Mouse (Mus musculus) embryonic facial prominence, embryonic 14.5 days (tissue): ENCODE measurements at regions not wholly inside any gene's neighbourhood (a gene's known extent, or its start where the extent isn't known, plus 50 kb on each side); places are given as distances from the start of the nearest gene placed in this dataset.

Experiments
- ATAC-seq: fragments of 200-750 bp; cut with Nextera tagmentation; 2 replicates; pipeline ENCODE4 v1.8.0; 2017; ENCODE audit warnings: low read depth, moderate number of reproducible peaks, moderate TSS enrichment
- DNase-seq: peaks from one replicate; pipeline ENCODE4 v3.0.0-alpha.2; 2015; ENCODE audit warnings: low spot score
- H3K27ac ChIP-seq: fragments of 300-500 bp; sonication (generic); replicated peaks from 2 replicates; pipeline ENCODE4 v1.5.1; 2014; ENCODE audit warnings: low read depth, mild to moderate bottlenecking, low read length, moderate library complexity
- H3K27me3 ChIP-seq: fragments of 300-500 bp; sonication (generic); replicated peaks from 2 replicates; pipeline ENCODE4 v1.6.1; 2014; ENCODE audit warnings: low read length; ENCODE audit not compliant: control insufficient read depth, insufficient read depth
- H3K36me3 ChIP-seq: fragments of 300-500 bp; sonication (generic); 2 replicates; pipeline ENCODE4 v1.6.1; 2014; ENCODE audit warnings: low read length, mixed read lengths; ENCODE audit not compliant: control insufficient read depth, insufficient read depth
- H3K4me1 ChIP-seq: fragments of 300-500 bp; sonication (generic); 2 replicates; pipeline ENCODE4 v1.6.1; 2014; ENCODE audit warnings: antibody characterized with exemption, low read length; ENCODE audit not compliant: control insufficient read depth, insufficient read depth
- H3K4me2 ChIP-seq: fragments of 300-500 bp; sonication (generic); 2 replicates; pipeline ENCODE4 v1.6.1; 2014; ENCODE audit warnings: low read depth, mild to moderate bottlenecking, low read length, moderate library complexity, mixed read lengths
- H3K4me3 ChIP-seq: fragments of 300-500 bp; sonication (generic); 2 replicates; pipeline ENCODE4 v1.5.1; 2014; ENCODE audit warnings: low read depth, mild to moderate bottlenecking, low read length
- H3K9ac ChIP-seq: fragments of 300-500 bp; sonication (generic); 2 replicates; pipeline ENCODE4 v1.6.1; 2014; ENCODE audit warnings: low read depth, mild to moderate bottlenecking, low read length, moderate library complexity, mixed read lengths
- H3K9me3 ChIP-seq: fragments of 300-500 bp; sonication (generic); 2 replicates; pipeline ENCODE4 v1.6.1; 2016; ENCODE audit warnings: low read length; ENCODE audit not compliant: control insufficient read depth
- WGBS: fragments of 180-500 bp; shearing (Covaris S2); extraction: QIAGEN DNeasy Blood & Tissue Kit; methylation state at CpG from one replicate; pipeline ENCODE4 v1.1.7; 2014; 5-methylcytosine and 5-hydroxymethylcytosine counted together

DNA sequence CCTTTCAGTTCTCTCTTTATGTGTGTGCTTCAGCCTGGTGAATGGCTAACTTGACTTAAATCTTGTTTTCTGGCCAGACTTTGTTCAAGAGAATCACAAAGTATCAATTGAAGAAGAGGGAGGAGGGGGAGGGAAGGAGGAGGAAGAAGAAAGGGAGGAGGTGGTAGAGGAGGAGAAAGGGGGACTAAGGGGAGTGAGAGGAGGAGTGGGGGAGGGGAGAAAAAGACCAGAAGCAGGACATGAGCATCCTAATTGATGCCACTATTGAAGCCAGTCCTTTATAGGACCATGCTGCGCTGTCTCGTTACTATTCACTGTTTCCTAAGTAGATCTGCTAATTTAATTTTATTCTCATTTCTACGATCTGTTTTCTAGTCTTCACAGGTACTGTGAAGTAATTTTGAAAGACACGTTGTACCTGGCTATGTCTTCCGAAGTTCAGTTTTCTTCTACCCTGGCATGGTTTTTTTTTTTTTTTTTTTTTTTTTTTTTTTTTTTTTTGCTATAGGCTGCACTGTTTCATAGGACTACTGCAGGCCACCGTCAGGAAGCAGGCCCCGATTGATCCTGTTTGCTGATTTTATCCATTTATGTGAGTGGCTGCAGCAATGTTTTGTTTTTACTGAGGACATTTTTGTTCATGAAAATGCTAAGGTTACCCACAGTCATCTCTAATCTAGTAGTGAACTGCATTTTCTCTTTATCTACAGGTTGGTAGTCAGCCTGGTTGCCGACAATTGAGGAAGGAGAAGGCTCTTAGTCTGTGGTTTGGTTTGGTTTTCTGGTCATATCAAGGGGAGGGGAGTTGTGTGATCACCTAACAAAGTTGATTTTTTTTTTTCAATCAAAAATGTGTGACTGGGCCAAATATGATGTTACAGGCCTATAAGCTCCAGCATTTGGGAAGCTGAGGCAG lies 184.1 kb upstream of the Meis1 start:
- H3K9me3 ChIP-seq: no peaks in the 10 kb centered on the region
- DNase-seq: no peak
- no peak overlapping the region for H3K4me2 ChIP-seq
- H3K4me3 ChIP-seq: no peak overlapping the region
- no peak overlapping the region for H3K9ac ChIP-seq
- no peaks in the 10 kb centered on the region for H3K36me3 ChIP-seq
- 0 out of 2 replicates have a peak overlapping the region, but pooled peaks have one; percentile 21 for H3K27ac ChIP-seq
- H3K27me3 ChIP-seq: no peaks in the 10 kb centered on the region
- H3K4me1 ChIP-seq: peaks cover 11% of the 10 kb centered on the region; the same call in 1 of the 2 replicates
- 71% methylated on average over 8 of the region's 8 CpGs for WGBS
- no peak for ATAC-seq

GRCm38 (mm10) chr11:19203518-19203900 lies 184.7 kb upstream of the Meis1 start:
- Histone ChIP-seq H3K4me3 (no peak overlapping the region), H3K4me2 (no peak overlapping the region), H3K36me3 (no peaks in the 10 kb centered on the region), H3K9me3 (no peaks in the 10 kb centered on the region), H3K9ac (no peak overlapping the region), H3K4me1 (peaks cover 11% of the 10 kb centered on the region; the same call in 1 of the 2 replicates), H3K27ac (peak overlapping the region; percentile 74; the same call in 1 of the 2 replicates), H3K27me3 (no peaks in the 10 kb centered on the region)
- WGBS: 51% methylated on average over 4 of the region's 4 CpGs
- DNase-seq (peak; percentile 48), ATAC-seq (no peak)

GRCm38 (mm10) chr11:19203968-19204367 lies 185.2 kb upstream of the Meis1 start:
- no peak overlapping the region for H3K9ac ChIP-seq
- H3K9me3 ChIP-seq: no peaks in the 10 kb centered on the region
- H3K27me3 ChIP-seq: no peaks in the 10 kb centered on the region
- no peak for ATAC-seq
- H3K4me2 ChIP-seq: peak overlapping the region; percentile 30
- H3K27ac ChIP-seq: peak overlapping the region; percentile 74; the same call in 1 of the 2 replicates
- no peak overlapping the region for H3K4me3 ChIP-seq
- no peaks in the 10 kb centered on the region for H3K36me3 ChIP-seq
- peak; percentile 94 for DNase-seq
- 18% methylated on average over 5 of the region's 5 CpGs for WGBS
- peaks cover 11% of the 10 kb centered on the region; the same call in 1 of the 2 replicates for H3K4me1 ChIP-seq

GRCm38 (mm10) chr11:19204521-19204920 lies 185.7 kb upstream of the Meis1 start:
- Histone ChIP-seq H3K27ac (peak overlapping the region; percentile 74), H3K4me3 (no peak overlapping the region), H3K4me1 (peaks cover 11% of the 10 kb centered on the region; the same call in 1 of the 2 replicates), H3K9ac (no peak overlapping the region; the same call in 1 of the 2 replicates), H3K9me3 (no peaks in the 10 kb centered on the region), H3K27me3 (no peaks in the 10 kb centered on the region), H3K36me3 (no peaks in the 10 kb centered on the region), H3K4me2 (peak overlapping the region; percentile 30)
- WGBS: 23% methylated on average over 7 of the region's 7 CpGs
- DNase-seq (peak; percentile 67), ATAC-seq (peak; percentile 63)

DNA sequence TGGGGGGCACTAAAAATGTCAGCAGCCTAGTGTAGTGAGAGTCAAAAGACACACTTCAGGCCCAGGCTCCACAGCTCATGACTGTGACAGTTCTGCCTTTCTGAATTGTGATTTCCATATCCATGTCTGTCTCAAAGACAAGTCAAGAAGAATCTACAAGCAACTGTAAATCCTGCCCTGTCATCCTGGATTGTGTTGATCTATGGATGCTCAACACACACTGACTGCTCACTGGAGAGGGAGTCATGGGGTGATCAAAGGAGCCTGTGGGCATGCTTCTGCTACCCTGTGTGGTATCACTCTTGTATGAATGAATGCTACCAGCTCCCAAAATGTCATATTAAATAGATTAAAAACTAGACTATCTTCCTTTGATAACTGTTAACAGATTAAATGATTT lies 186.4 kb upstream of the Meis1 start:
- no peak overlapping the region for H3K9ac ChIP-seq
- no peaks in the 10 kb centered on the region for H3K27me3 ChIP-seq
- ATAC-seq (no peak), DNase-seq (no peak)
- H3K4me1 ChIP-seq: peaks cover 11% of the 10 kb centered on the region; the same call in 1 of the 2 replicates
- no peak overlapping the region for H3K4me2 ChIP-seq
- H3K27ac ChIP-seq: peak overlapping the region; percentile 74
- no peaks in the 10 kb centered on the region for H3K36me3 ChIP-seq
- no peak overlapping the region for H3K4me3 ChIP-seq
- H3K9me3 ChIP-seq: no peaks in the 10 kb centered on the region

- no peaks in the 10 kb centered on the region for H3K9me3 ChIP-seq
- H3K4me1 ChIP-seq: 0 out of 2 replicates have a peak, but pooled peaks cover 4% of the 10 kb centered on the region
- no peak overlapping the region for H3K4me3 ChIP-seq
- no peak overlapping the region for H3K9ac ChIP-seq
- no peaks in the 10 kb centered on the region for H3K27me3 ChIP-seq
- H3K36me3 ChIP-seq: no peaks in the 10 kb centered on the region
- ATAC-seq (no peak), DNase-seq (peak; percentile 23)
- H3K4me2 ChIP-seq: no peak overlapping the region
- no peak overlapping the region for H3K27ac ChIP-seq
- 53% methylated on average over 3 of the region's 3 CpGs for WGBS
Observed at GRCm38 (mm10) chr11:19219476-19219875, 200.7 kb upstream of the Meis1 start.

DNA sequence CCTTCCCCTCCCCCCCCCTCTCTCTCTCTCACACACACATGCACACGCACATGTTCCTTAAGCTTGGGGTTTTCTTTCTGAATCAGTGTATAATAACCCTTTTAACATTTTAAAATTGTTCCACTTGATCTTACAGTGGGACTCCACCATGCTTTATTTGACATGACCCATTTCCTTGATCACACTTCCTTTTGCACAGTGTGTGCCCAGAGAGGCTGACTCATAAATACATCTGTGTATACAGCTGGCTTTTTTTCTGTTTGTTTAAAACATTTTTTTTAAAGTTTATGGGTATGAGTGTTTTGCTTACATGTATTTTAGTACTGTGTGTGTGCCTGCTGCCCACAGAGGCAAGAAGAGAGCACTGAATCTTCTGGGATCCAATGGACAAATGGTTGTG lies 202.7 kb upstream of the Meis1 start:
- no peaks in the 10 kb centered on the region for H3K27me3 ChIP-seq
- H3K36me3 ChIP-seq: no peaks in the 10 kb centered on the region
- no peak overlapping the region for H3K4me2 ChIP-seq
- no peak overlapping the region for H3K9ac ChIP-seq
- H3K4me3 ChIP-seq: no peak overlapping the region
- no peaks in the 10 kb centered on the region for H3K9me3 ChIP-seq
- no CpG with 5 or more reads among the region's 1 CpGs for WGBS
- ATAC-seq (no peak), DNase-seq (no peak)
- H3K4me1 ChIP-seq: 0 out of 2 replicates have a peak, but pooled peaks cover 4% of the 10 kb centered on the region
- H3K27ac ChIP-seq: no peak overlapping the region

DNA sequence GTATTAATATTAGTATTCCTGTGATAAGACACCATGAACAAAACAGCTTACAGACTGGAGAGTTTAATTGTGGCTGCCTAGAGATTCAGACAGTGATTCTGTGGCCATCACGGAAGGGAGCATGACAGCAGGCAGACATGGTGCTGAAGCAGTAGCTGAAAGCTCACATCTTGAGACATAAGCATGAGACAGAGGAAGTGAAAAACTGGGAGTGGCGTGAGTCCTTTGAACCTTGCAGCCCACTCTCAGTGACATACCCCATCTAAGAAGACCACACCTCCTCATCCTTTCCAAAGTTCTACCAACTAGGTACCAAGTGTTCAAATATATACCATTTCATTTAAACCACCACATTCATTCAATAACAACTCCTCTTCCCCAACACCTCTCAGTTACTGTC lies 208.0 kb upstream of the Meis1 start:
- Histone ChIP-seq H3K27me3 (no peaks in the 10 kb centered on the region), H3K9ac (no peak overlapping the region), H3K36me3 (no peaks in the 10 kb centered on the region), H3K4me3 (no peak overlapping the region), H3K9me3 (no peaks in the 10 kb centered on the region), H3K4me2 (no peak overlapping the region), H3K27ac (no peak overlapping the region), H3K4me1 (0 out of 2 replicates have a peak, but pooled peaks cover 4% of the 10 kb centered on the region)
- ATAC-seq (no peak), DNase-seq (no peak)
- WGBS: 94% methylated on average over 2 of the region's 2 CpGs
